Mouse (Mus musculus) liver, adult 2 months (tissue): ENCODE measurements around the gene Ryr3. TPM values are rescaled to one million over a fixed set of nuclear protein-coding genes. Genes with fewer than 3 reads are reported as not detected.

Source experiments
- DNase-seq: peaks from one replicate; pipeline ENCODE4 v3.0.0-alpha.2; 2011; ENCODE audit warnings: low read depth, low spot score; ENCODE audit errors: extremely low read depth
- H3K27ac ChIP-seq: fragments of 200-500 bp; replicated peaks from 2 replicates; pipeline ENCODE4 v1.5.1; 2012; ENCODE audit warnings: low read depth, mild to moderate bottlenecking, control low read depth, inconsistent platforms, low read length; ENCODE audit not compliant: insufficient read depth
- H3K27me3 ChIP-seq: fragments of 200-500 bp; 2 replicates; pipeline ENCODE4 v1.6.1; 2012; ENCODE audit warnings: mild to moderate bottlenecking, moderate library complexity, low read length, inconsistent platforms; ENCODE audit not compliant: control insufficient read depth, insufficient read depth
- H3K36me3 ChIP-seq: fragments of 200-500 bp; 2 replicates; pipeline ENCODE4 v1.6.1; 2012; ENCODE audit warnings: low read length, inconsistent platforms; ENCODE audit not compliant: control insufficient read depth, insufficient read depth
- H3K4me1 ChIP-seq: fragments of 200-500 bp; 2 replicates; pipeline ENCODE4 v1.6.1; 2011; ENCODE audit warnings: low read length; ENCODE audit not compliant: control insufficient read depth, insufficient read depth
- H3K4me3 ChIP-seq: fragments of 200-500 bp; 2 replicates; pipeline ENCODE4 v1.5.1; 2011; ENCODE audit warnings: low read depth, mild to moderate bottlenecking, control low read depth, low read length, moderate library complexity; ENCODE audit not compliant: insufficient read depth
- H3K79me2 ChIP-seq: fragments of 200-500 bp; 2 replicates; pipeline ENCODE4 v1.6.1; 2012; ENCODE audit warnings: inconsistent platforms, mild to moderate bottlenecking, low read length, moderate library complexity; ENCODE audit not compliant: control insufficient read depth, insufficient read depth
- H3K9ac ChIP-seq: fragments of 200-500 bp; 2 replicates; pipeline ENCODE4 v1.6.1; 2012; ENCODE audit warnings: low read depth, mild to moderate bottlenecking, control low read depth, inconsistent platforms, low read length
- CTCF ChIP-seq: fragments of 200-500 bp; IDR thresholded peaks from 2 replicates; pipeline ENCODE4 v1.5.1; 2011; ENCODE audit warnings: low read depth, low read length, control low read depth
- POLR2A ChIP-seq: fragments of 200-500 bp; IDR thresholded peaks from 2 replicates; pipeline ENCODE4 v1.6.1; 2011; ENCODE audit warnings: low read length, control low read depth; ENCODE audit not compliant: insufficient read depth; ENCODE audit errors: extremely low read depth
- WGBS: fragments of 180-500 bp; shearing (Covaris S2); methylation state at CpG from one replicate; pipeline ENCODE4 v1.1.7; 2018; 5-methylcytosine and 5-hydroxymethylcytosine counted together
- polyA plus RNA-seq: library from polyadenylated mRNA; depleted of rRNA; stranded (reverse); fragments of >200 nt; gene quantifications from 2 replicates; pipeline ENCODE4 v1.2.3, GENCODE M21; 2012
- total RNA-seq: library from RNA; depleted of rRNA; stranded (reverse); fragments of >200 nt; gene quantifications from 2 replicates; pipeline ENCODE4 v1.2.3, GENCODE M21; 2014

Ryr3 gene
- total and polyA plus RNA-seq, 2 experiments: under 0.01 TPM; not detected in 1

- Histone ChIP-seq H3K27me3 (no peaks in the 10 kb centered on the region), H3K9ac (no peak overlapping the region), H3K79me2 (no peaks in the 10 kb centered on the region), H3K4me1 (no peaks in the 10 kb centered on the region), H3K36me3 (no peaks in the 10 kb centered on the region), H3K27ac (no peak overlapping the region), H3K4me3 (no peak overlapping the region)
- TF ChIP-seq POLR2A: no peak
- TF ChIP-seq CTCF: no peak
- 38% methylated on average over 1 of the region's 1 CpGs for WGBS
- no peak for DNase-seq
Measured at GRCm38 (mm10) chr2:113018278-113018677, 198.6 kb downstream of the Ryr3 start.

- Histone ChIP-seq H3K9ac (no peak overlapping the region), H3K4me3 (no peak overlapping the region), H3K27me3 (no peaks in the 10 kb centered on the region), H3K79me2 (no peaks in the 10 kb centered on the region), H3K36me3 (no peaks in the 10 kb centered on the region), H3K4me1 (no peaks in the 10 kb centered on the region), H3K27ac (no peak overlapping the region)
- TF ChIP-seq CTCF (no peak), POLR2A (no peak)
- DNase-seq: no peak
- 70% methylated on average over 2 of the region's 2 CpGs for WGBS
Measured at GRCm38 (mm10) chr2:113016236-113016635, 200.7 kb downstream of the Ryr3 start.

- TF ChIP-seq CTCF (no peak), POLR2A (no peak)
- Histone ChIP-seq H3K79me2 (no peaks in the 10 kb centered on the region), H3K36me3 (no peaks in the 10 kb centered on the region), H3K27me3 (no peaks in the 10 kb centered on the region), H3K4me1 (no peaks in the 10 kb centered on the region), H3K27ac (no peak overlapping the region), H3K4me3 (no peak overlapping the region), H3K9ac (no peak overlapping the region)
- DNase-seq: no peak
- WGBS: 51% methylated on average over 11 of the region's 11 CpGs
Measured at GRCm38 (mm10) chr2:113008961-113009740, 207.7 kb downstream of the Ryr3 start.

GRCm38 (mm10) chr2:112998498-112998897, 218.4 kb downstream of the Ryr3 start:
- Histone ChIP-seq H3K27me3 (no peaks in the 10 kb centered on the region), H3K4me1 (no peaks in the 10 kb centered on the region), H3K36me3 (no peaks in the 10 kb centered on the region), H3K4me3 (no peak overlapping the region), H3K9ac (no peak overlapping the region), H3K79me2 (no peaks in the 10 kb centered on the region), H3K27ac (no peak overlapping the region)
- TF ChIP-seq POLR2A (no peak), CTCF (no peak)
- DNase-seq: no peak
- 92% methylated on average over 3 of the region's 3 CpGs for WGBS

- Histone ChIP-seq H3K79me2 (no peaks in the 10 kb centered on the region), H3K36me3 (no peaks in the 10 kb centered on the region), H3K4me3 (no peak overlapping the region), H3K27ac (no peak overlapping the region), H3K27me3 (no peaks in the 10 kb centered on the region), H3K9ac (no peak overlapping the region), H3K4me1 (no peaks in the 10 kb centered on the region)
- WGBS: 57% methylated on average over 1 of the region's 1 CpGs
- DNase-seq: no peak
- no peak for TF ChIP-seq CTCF
- no peak for TF ChIP-seq POLR2A
Measured at GRCm38 (mm10) chr2:112982908-112983510, 233.9 kb downstream of the Ryr3 start.

- Histone ChIP-seq H3K36me3 (no peaks in the 10 kb centered on the region), H3K27me3 (no peaks in the 10 kb centered on the region)
- TF ChIP-seq CTCF (no peak), POLR2A (no peak)
Measured at GRCm38 (mm10) chr2:112966807-112967625, 249.9 kb downstream of the Ryr3 start.

More at GRCm38 (mm10) chr2:112966807-112967625, 249.9 kb downstream of the Ryr3 start:
- WGBS: 87% methylated on average over 14 of the region's 14 CpGs
- Histone ChIP-seq H3K4me1 (no peaks in the 10 kb centered on the region), H3K79me2 (no peaks in the 10 kb centered on the region), H3K27ac (no peak overlapping the region), H3K4me3 (no peak overlapping the region), H3K9ac (no peak overlapping the region)
- no peak for DNase-seq
